Mouse (Mus musculus) spleen, adult 12 weeks (tissue): ENCODE results near the gene Ttc9b.
"Not testable (repeated sequence)": the region's sequence is repeated elsewhere in the genome, so short reads cannot be mapped to it uniquely, and the experiment has no call there.

Experiments used
- DNase-seq: peaks from one replicate; pipeline ENCODE4 v3.0.0; 2022; ENCODE audit warnings: low spot score

Ttc9b gene

DNA sequence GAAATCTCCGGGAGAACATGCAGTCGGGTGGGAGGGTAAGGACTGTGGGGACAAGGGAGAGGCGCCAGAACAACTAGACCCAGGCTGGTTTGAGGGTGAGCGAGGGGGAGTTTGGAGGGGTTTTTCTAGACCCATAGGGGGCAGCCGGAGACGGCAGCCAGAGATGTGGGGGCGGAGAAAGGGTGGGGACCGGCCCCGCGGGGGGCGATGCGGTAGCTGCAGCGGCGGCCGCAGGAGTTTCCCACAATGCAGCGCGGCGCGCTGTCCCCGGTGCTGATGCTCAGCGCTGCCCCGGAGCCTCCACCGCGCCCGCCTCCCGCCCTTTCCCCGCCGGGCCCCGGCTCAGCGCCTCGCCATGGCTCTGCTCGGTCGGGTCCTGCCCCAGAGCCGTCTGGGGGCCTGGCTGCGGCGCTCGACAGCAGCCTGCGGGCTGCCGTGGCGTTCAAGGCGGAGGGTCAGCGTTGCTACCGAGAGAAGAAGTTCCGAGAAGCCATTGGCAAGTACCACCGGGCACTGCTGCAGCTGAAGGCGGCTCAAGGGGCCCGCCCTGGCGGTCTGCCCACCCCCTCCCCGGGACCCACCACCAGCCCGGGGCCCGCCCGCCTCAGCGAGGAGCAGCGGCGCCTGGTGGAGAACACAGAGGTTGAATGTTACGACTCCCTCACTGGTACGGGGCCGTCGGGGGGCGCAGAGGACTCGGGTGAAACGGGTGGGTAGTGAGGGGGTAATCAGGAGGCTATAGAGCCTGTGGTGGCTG lies at the start of gene Ttc9b:
TSS of gene Ttc9b (plus strand) at position 235 of the 757 bp plus-strand sequence.
- no peak for DNase-seq

DNA sequence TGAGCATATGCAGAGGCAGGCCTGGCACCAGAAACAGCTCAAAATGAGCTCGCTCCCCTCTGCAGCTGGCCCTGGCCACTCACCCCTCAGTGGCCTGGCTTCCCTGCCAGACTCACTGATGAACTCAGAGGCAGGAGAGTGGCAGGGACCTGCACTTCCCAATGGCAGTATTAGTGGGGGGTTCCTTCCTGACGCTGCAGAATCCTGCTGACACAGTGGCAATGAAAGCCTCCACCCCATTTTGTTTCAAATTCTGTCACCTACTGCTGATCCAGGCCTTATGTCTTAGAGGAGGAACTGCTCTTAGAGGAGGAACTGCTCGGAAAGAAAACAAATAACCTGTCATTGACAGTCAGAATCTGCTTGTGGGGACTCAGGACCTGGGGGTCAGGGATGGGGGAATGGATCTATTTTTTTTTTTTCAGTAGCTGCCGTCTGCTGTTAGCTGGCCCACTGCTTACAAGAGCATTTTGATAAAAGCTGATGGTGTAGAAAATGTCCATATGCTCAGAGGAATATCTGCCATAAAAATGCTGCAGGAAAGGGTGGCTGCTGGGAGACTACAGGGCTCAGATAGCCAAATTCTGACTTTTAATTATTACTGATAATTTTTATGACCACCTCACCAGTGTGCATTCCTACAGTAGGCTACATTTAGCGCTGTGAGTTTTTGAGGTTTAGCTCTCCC lies 48.9 kb upstream of the Ttc9b start:
- DNase-seq = no peak

DNA sequence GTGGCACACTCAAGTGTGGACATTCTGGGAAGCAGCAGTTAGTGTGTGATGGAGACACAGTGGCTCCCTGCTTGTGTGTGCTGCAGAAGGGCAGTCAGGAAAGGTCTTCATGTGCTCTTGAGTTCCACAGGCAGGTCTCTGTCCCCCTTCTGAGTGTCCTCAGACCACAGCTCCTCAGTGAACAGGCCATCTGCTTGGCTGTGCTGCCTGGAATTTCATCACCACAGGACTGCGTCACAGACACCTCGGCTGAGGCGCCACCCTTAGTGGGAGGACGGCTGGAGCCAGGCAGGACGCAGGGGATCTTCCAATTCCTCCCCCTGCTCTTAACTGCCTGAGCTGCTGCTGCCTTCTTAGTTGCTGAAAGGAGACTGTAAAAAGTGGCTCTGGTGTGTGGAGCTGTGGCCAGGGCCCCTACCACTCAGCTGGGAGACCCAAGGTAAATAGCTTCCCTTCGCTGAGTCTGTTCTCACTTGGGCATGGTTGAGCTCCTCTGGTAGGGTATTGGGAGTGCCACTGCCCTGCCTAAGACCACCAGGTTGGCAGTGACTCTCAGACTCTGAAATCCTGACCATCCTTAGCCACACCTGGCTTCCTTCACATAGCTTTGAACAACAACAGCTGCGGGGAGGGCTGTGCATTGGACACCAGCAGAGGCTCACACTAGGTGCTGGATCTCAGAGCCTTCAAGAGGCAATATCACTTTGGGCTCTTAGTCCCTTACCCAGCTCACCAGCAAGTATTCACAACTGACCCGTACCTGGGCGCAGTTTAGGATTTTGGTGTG lies 48.0 kb upstream of the Ttc9b start:
- DNase-seq = no peak

DNA sequence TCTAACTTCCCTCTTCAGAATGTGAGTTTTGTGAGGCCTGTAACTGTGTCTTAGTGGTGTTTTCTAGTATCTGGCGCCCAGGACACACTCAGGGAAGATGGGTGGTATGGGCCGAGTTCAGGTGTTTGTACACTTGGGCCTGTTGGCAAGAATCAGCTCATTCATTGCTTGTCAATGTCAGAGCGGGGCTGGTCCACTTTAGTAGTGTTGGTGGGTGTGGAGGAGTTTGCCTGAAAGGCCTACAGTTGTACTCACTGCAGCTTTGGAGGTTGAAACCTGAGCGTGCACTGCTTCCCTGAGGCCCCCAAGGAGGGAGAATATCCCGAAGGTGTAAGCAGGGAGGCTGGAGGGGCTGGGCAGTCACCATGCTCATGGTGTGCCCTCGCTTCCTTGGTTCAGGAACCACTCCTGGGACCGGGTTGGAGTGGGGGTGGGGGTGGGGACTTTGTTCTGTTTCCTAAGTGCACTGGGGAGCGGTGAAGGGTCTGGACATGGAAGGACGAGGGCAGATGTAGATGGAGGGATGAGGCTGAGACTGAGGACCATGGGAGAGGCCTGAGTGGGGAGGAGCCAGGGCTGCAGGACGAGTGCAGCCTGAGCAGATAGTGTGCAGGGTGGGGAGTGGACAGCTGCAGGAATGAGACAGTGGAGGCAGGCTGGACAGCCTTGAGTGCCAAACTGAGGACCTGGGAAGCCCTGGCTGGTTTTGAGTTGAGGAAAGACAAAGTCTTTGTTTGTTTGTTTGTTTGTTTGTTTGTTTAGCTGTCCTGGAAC lies 47.0 kb upstream of the Ttc9b start:
- DNase-seq = no peak

DNA sequence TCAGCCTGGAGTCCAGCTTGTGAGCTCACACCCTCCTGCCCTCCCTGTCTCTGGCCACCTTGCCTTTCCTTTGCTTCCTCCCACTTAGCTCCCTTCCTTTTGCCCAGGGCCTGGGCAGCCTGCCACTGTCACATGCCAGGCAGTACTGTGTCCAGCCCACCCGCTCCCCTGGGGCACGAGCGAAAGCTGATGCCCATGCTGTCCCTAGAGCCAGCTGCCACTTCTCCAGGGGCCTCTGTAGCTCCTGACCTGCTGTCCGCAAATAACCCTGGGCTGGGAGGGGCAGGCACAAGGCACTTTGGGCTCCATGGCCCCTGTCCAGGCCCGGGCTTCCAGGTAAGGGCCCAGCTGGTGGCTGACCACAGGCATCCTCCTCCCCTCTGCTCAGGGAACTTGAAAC lies 46.1 kb upstream of the Ttc9b start:
- DNase-seq = no peak

DNA sequence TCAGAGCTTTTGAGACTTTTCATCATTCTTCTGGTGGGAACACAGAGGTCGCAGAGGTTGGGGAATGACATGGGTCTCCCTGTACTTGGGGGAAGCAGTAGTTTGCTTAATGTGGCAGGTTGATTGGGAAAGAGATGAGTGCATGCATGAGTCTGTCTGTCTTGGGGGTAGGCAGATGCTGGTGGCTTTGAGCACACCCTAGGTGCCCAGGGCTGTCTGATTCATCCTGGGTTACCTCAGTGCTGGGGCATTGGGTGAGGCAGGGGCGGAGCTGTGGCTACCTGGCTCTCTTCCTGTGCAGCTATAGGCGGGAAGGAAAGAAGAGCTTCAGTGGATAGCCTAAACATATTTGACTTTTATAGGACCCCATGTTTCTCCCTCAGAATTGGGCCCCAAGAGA lies 45.6 kb upstream of the Ttc9b start:
- no peak for DNase-seq

DNA sequence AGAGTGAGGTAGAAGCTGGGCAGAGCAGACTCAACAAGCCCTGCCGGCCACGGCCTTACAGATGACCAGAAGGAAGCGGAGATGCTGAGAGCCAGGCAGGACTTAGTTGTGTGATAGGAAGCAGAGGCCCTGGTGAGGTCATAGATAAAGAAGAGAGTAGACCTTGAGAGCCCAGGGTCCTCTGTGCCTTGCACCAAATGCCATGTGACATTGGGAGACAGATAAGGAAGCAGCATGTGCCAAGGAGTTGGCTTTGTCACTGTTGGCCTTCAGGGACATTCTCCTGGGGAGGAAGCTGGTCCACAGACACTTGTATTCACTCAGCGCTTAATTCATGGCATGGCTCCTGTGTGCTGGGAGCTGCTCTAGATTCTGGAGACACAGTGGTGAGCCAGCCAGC lies 44.4 kb upstream of the Ttc9b start:
- DNase-seq = no peak

DNA sequence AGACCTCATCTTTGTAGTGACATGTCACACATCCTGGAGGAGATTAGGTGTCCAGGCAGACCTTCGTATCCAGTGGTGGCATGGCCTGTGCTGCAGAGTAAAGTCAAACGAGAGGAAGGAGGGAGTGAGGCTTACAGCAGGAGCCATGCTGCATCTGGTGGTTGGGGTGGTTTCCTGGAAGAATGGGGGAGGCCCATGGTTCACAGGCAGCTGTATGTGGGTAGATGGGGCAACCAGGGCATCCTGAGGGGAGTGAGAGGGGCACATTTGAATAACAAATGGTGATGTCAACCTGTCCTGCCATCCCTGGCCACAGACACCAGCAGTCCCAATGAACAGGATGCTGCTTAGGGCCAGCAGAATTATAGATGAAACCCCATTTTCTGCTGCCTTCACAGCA lies 44.0 kb upstream of the Ttc9b start:
- DNase-seq = no peak

DNA sequence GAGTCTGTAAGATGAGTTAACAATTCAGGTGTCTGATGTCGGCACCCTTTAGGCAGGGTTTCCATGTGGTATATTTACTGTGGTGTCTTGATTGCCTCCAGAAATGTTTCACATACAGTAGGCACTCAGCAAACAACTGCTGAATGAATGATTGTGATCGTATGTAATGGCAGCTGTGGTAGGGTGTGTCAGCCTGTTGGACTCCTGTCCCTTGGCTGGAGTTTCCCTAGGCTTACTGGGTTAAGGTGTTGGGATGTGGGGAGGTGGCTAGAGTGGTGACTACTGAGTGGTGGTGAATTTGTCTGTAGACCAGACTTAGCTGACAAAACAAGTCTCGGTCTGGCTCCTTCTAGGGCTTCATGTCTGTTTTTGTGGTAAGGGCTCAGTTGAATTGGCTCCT lies 43.3 kb upstream of the Ttc9b start:
- no peak for DNase-seq

DNA sequence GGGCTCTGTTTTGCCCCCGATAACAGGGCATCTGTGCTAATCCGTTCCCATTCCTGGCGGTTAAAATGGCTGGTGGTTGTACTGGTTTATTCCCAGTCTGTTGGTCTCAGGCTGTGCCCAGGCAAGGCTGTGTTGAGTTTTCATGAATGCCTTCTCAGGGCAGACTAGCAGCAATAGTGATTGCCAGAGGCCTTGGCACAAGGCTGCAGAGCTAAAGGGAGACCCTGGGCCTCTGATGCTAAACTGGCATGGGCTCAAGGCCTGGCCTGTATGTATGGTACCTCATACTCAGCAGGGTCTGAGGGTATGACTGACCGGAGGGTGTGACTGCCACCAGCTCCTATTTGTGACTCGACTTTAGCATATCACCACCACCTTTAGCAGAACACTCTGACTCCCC lies 42.8 kb upstream of the Ttc9b start:
- DNase-seq = no peak

DNA sequence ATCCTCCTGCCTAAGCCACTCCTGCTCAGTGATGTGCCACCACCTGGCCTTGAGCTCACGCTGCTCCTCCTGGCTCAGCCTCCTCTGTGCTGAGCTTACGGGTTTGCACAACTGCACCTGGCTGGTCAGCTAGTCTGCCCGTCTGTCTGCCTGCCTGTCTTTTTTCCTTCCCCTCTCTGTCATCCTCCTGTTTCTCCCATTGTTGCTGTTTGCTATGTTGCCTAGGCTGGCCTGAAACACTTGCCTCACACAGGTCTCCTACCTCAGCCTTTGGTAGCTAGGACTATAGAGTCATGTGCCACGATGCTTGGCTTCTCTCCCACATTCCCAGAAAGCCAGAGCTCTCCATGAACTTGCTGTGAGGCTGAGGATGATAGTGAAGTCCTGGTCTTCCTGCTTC lies 40.8 kb upstream of the Ttc9b start:
- DNase-seq = no peak

DNA sequence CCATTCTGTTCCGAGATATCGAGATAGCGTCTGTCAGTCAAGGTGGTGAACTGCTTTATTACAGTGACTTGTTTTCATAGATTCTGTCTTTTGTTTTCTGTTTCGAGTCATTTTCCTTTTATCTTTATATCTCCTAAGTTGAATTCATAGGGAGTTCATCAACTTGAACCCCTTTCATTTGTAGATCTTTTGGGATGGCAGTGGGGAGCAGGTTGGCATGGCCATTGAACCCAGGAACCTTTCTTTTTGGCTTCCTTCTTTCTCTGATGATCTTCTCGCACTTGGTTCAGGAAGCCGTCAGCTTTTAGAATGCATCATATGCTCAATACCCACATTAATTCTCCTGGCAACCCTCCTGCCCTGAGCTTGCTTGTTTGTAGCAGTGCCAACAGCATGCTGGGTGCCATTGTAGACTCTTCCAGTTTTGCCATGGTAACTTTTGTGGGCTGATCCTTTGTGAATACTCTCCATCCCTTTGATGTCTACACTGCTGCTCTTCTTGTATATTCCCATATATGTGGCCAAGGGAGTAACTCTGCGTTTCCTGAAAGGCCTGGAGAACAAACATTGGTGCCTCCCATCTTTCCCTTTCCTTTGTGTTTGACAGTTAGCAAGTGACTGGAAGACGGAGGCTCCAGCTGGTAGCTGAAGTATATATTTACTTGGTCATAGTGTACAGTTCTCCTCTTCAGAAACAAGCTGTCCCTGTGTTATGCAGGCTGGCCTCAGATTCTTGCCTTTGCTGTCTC lies 39.8 kb upstream of the Ttc9b start:
- DNase-seq = no peak

DNA sequence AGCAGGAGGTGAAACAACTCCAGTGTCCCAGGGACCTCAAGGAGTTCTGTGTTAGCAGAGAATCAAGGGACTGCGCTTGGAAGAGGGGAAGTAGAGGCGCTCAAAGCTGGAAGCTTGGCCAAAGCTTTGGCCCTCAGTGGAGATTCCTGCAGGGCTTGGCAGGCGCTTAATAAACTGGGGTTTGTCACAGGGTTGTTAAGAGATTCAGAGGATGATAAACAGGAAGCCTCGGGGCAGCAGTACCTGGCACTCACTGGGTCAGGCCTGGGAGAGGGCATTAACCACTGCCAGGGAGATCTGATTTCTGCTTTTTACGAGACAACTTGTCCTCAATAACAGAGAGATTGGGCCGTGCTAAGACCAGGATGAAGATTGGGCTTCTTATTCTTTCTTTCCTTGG lies 32.7 kb upstream of the Ttc9b start:
- DNase-seq = no peak

DNA sequence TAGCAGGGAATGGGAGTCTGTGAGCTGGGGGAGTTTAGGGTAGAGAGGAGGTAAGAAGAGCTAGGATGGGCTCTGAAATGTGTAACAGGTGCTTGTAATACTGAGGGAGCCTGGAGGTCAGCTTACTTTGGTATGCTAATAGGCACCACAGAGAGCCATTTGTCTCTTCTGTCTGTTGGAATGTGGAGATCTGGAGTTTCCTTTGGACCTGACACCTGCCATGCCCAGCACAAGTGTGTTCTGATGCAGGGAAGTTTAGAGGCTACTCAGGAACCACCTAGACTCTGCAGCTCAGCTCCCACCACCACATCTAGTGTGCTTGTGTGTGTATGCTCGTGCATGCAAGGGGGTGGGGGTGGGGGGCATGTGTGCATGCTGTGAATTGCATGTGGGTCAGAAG lies 31.5 kb upstream of the Ttc9b start:
- no peak for DNase-seq

DNA sequence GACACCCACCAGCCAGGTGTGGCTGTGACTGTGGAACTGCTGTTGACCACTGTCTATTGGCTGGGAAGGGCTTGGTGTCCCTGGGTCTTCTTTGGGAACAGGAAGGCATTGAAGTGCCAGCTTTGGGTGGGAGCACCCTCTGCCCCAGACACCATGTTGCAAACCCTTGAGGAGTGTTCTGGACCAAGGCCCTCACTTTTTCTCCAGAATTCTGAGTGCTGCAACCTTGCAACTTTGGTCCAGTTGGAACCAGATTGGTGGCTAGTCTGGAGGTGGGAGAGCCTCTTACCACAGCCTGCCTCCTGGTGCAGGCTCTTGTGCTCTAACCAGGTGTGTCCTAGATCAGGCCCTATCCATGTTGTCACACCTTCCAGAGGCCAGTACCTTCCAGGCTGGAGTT lies 28.7 kb upstream of the Ttc9b start:
- DNase-seq = no peak

DNA sequence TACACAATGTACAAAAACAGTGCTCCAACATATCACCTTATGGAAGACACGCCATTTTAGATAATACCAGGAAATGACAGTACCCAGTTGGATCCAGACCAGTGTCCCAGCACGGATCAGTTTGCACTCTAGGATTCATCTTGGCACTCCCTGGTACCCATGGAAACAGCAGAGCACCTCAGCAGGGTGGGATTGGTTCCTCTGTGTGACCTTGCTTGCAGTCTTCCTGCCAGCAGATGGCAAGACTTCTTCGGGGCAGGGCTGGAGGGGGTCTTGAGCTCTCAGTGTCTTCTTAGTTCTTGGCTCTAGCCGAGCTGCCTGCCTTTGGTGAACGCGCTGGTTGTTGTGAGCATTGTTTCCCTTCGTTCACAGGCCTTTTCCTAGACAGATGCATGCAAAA lies 26.0 kb upstream of the Ttc9b start:
- DNase-seq = no peak

DNA sequence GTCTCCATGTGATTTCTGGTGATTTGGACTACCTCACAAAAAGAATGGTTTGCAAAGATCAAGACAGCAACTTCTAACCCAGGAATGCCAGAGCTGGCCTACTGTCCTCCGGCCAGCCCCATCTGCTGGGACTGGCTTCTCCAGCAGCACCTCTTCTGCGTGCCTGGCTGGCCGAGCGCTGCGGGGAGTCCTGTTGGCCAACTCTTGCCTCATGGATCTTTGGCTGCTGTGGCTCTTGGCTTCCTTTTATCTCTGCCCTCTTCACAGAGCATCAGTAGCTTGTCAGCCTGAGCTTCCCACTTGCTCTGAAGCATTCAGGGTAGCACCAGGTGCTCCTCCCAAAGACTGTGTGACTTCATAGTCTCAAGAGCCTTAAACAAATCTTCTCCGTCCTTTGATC lies 25.5 kb upstream of the Ttc9b start:
- DNase-seq = no peak

DNA sequence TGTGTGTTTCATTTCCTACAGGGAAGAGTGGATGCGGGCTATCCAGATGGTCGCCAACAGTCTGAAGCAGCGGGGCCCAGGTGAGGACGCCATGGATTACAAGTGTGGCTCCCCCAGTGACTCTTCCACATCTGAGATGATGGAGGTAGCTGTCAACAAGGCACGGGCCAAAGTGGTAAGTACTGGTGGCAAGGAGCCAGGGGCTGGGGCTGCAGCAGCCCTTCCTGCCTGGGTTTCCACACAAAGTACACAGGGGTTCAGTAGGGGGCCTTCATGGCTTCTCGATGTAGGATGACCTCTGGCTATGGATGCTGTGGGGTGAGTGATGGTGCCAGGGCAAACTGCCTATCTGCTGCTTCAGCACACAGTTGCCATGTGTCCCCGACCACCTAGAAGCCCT lies 24.9 kb upstream of the Ttc9b start:
- DNase-seq = not testable (repeated sequence)

DNA sequence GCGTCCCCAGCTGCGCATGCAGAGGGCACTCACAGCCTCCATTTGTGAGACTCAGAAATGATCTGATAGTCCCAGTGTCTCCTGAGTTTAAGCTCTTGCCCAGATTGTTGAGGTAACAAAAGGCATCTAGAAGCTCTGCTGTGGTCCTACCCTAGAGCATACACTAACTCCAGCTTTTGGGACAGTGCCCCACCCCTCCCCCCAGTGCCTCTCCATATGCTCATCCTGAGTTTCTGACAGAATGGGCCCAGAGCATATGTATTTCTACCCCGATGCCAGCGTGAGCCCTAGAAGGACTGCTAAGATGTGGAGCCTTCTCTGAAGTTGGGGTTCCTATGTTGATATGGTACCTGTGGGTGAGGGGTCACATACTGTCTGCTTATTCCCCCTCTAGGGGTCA lies 22.3 kb upstream of the Ttc9b start:
- DNase-seq = no peak

DNA sequence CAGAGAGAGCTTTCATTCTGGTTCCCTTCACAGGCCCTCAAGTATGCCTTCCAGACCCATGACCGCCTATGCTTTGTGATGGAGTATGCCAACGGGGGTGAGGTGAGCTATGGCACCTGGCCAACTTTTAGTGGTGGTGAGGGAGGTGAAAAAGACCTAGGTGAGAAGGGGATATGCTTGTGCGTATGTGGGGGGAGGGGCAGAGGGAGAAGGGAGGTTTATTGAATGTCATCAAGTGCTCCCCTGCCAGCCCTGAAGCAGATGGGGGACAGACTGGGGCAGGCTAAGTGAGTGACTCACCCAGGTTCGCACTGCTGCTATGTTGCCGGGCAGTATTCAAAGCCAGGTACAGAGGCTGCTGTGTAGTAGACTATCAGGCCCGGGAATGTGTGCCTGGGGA lies 20.5 kb upstream of the Ttc9b start:
- no peak for DNase-seq

DNA sequence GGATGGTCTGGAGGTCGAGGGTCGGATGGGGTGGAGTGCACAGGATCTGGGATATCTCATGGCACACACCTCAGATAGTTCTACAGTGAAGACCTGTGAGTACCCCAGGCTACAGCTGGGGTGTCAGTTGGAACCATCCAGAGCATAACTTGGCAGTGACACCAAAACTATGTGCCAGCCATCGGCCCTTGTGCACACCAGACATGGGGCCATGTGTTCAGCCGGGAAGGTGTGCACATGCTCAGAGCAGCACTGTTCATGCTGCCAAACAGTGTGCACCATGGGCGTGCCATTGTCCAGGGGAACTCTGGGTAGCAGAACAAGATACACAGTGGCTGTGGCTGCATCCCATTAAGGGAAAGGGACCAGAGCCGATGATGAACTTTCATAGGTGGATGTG lies 19.0 kb upstream of the Ttc9b start:
- no peak for DNase-seq

DNA sequence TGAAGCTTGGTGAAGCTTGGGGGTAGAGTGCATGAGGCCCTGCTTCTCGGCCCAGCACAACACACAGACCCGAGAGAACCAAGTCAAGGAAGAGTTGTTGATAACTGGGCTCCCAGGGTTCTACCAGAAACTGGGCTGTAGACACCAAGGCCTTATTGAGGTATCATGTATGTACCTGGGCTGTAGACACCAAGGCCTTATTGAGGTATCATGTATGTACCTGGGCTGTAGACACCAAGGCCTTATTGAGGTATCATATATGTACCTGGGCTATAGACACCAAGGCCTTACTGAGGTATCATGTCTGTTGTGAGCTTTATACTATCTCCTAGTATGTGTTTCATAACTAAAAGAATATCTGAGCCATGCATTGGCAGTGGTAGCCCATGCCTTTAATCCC lies 18.6 kb upstream of the Ttc9b start:
- DNase-seq = not testable (repeated sequence)
